Mouse (Mus musculus): ENCODE measurements at regions not wholly inside any gene's neighbourhood (a gene's known extent, or its start where the extent isn't known, plus 50 kb on each side); places are given as distances from the start of the nearest gene placed in this dataset.
"Not testable (repeated sequence)": the region's sequence is repeated elsewhere in the genome, so short reads cannot be mapped to it uniquely, and the experiment has no call there.

- peak; percentile 26 to 32 for DNase-seq
Observed at GRCm38 (mm10) chr10:111354607-111355006, 56.1 kb downstream of the Bbs10 start.

- not testable (repeated sequence) for DNase-seq
Observed at GRCm38 (mm10) chr10:111358340-111358739, 59.9 kb downstream of the Bbs10 start.

GRCm38 (mm10) chr10:111361749-111362435, 63.4 kb downstream of the Bbs10 start:
- DNase-seq, result peak in 1 of 2 experiments; percentile 13

GRCm38 (mm10) chr10:111363729-111364617, 65.5 kb downstream of the Bbs10 start:
- DNase-seq, result no peak

GRCm38 (mm10) chr10:111365011-111365410, 66.5 kb downstream of the Bbs10 start:
- DNase-seq, result no peak

GRCm38 (mm10) chr10:111369046-111369445, 70.6 kb downstream of the Bbs10 start:
- DNase-seq, result not testable (repeated sequence)

GRCm38 (mm10) chr10:111378047-111378618, 79.7 kb downstream of the Bbs10 start:
- DNase-seq, result no peak

GRCm38 (mm10) chr10:111381689-111382088, 83.2 kb downstream of the Bbs10 start:
- peak; percentile 77 to 82 for DNase-seq

GRCm38 (mm10) chr10:111382206-111382930, 83.9 kb downstream of the Bbs10 start:
- peak; percentile 39 to 51 for DNase-seq

GRCm38 (mm10) chr10:111385561-111385960, 87.1 kb downstream of the Bbs10 start:
- no peak for DNase-seq

GRCm38 (mm10) chr10:111387869-111388538, 85.0 kb upstream of the Nap1l1 start:
- peak; percentile 57 to 60 for DNase-seq

GRCm38 (mm10) chr10:111388545-111389320, 84.3 kb upstream of the Nap1l1 start:
- peak; percentile 25 to 29 for DNase-seq

- DNase-seq, result peak; percentile 62 to 64
Observed at GRCm38 (mm10) chr10:111389890-111390289, 83.1 kb upstream of the Nap1l1 start.

- no peak for DNase-seq
Observed at GRCm38 (mm10) chr10:111394421-111394820, 78.6 kb upstream of the Nap1l1 start.

GRCm38 (mm10) chr10:111405071-111405470, 68.0 kb upstream of the Nap1l1 start:
- DNase-seq, result no peak

GRCm38 (mm10) chr10:111408887-111409286, 64.1 kb upstream of the Nap1l1 start:
- DNase-seq, result no peak

GRCm38 (mm10) chr10:111409497-111409896, 63.5 kb upstream of the Nap1l1 start:
- DNase-seq, result no peak

GRCm38 (mm10) chr10:111410121-111410520, 62.9 kb upstream of the Nap1l1 start:
- DNase-seq, result no peak

- DNase-seq, result no peak
Observed at GRCm38 (mm10) chr10:111411533-111411932, 61.5 kb upstream of the Nap1l1 start.

GRCm38 (mm10) chr10:111416611-111417130, 56.4 kb upstream of the Nap1l1 start:
- peak in 1 of 2 experiments; percentile 22 for DNase-seq
